Mouse (Mus musculus) CD4-positive, CD25-positive, alpha-beta regulatory T cell, adult 4 months (primary cell): ENCODE data around the gene Spry1. TPM values are rescaled to one million over a fixed set of nuclear protein-coding genes. Genes with fewer than 3 reads are reported as not detected.
"Not testable (repeated sequence)": the region's sequence is repeated elsewhere in the genome, so short reads cannot be mapped to it uniquely, and the experiment has no call there.

ENCODE experiments used
- ATAC-seq: one replicate; pipeline ENCODE4 v1.8.0; 2017
- polyA plus RNA-seq, 2 experiments: library from polyadenylated mRNA; unstranded; fragments of 100-300 nt; shearing (Covaris generic); gene quantifications; one replicate each; pipeline ENCODE4 v1.2.1; 2017

Gene Spry1
- polyA plus RNA-seq: 10 to 100 TPM in 1 of 2 experiments, 1 to 10 TPM in 1; 9.2 to 11.5 TPM

GRCm38 (mm10) chr3:37639690-37640089 lies at the start of gene Spry1:
Spry1 (plus strand) TSS chr3:37639947.
- ATAC-seq: peak; percentile 76

DNA sequence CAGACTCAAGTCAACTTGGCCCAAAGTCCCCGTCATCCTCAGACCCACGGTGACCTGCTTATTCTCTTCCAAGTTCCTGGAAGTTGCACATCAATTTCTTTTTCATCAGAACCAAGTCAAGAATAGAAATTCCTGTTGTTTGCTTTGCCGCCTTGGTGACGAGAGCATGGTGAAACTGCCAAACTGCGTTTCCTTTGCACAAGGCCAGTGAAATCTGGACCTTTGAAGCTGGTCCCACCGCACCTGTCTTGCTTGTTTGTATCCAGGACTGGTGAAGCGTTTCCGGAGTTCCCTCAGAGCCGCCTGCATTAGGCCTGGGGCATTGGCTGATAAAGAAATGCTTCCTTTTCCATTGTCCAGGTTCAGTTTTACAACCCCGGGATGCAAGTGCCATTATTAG lies 44.0 kb upstream of the Spry1 start:
- ATAC-seq: no peak

- no peak for ATAC-seq
These were observed 43.2 kb upstream of the Spry1 start for GRCm38 (mm10) chr3:37596519-37596918.

DNA sequence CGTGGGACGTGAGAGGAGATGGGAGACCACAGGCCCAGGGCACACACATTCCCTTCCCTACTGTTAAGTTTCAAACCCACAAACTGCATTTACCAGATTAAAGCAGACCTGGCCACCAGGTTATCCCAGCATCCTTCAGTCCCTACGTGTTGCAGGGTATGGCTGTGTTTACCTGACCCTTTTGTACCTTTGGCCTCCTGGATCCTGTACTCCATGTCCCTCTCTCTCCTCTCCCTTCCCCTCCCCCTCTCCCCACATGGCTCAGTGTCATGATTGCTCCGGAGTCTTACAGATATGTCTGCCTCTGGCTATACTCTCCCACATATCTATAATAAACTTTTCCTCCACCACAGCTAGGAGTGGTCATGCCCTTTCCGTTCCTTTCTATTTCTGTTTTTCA lies 42.5 kb upstream of the Spry1 start:
- ATAC-seq: no peak

DNA sequence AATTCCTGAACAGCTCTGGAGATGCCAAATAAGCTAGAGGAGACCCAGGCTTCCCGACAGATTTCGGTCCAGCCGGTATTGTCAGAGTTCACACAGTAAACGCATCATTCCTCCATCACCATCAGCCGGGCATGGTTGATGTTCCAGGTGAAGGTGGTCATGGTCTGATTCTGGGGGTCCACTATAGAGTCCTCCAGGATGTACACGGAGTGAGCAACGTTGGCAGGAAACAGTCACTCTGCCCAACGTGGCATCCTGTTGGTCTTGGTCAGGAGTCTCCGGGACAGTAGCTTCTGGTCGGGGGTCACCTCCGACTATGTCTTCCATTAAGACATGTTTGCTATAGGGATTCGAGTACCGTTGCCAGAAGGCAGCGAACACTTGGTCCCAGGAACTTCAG lies 40.1 kb upstream of the Spry1 start:
- not testable (repeated sequence) for ATAC-seq

DNA sequence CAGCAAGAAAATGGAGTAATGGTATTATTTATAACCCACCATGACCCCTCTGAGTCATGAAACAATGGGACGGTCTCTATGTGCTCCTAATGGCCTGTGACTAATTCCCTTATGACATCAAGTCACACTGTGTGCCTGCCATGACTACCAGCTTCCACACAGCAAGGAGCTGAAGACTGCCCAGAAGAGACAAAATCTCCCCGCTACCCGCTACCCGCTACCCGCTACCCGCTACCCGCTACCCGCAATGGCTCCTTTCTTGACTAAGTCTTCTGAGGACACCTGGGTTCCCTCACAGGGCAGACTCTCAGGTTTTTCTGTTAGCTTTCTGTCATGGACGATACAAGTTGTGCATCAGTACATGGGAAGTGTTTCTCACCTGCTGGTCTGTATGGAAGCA lies 37.4 kb upstream of the Spry1 start:
- ATAC-seq: no peak

DNA sequence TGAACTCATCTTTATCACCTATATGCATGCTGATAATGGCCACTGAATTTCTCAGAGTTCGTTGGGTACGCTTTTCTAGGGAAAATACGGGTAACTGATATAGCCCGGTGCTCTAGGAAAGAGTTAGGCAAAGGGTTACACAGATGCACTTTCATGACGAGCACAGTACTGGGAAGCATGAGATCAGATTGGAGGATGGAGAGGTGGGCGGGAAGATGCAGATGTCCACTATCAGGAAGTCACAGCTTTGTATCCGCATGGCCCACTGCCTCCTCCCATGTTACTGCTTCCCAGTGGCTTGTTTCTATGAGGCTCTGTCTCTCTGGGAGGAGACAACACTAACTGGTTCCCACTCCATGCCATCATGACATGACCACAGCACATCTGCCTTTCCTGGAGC lies 36.9 kb upstream of the Spry1 start:
- ATAC-seq: no peak

DNA sequence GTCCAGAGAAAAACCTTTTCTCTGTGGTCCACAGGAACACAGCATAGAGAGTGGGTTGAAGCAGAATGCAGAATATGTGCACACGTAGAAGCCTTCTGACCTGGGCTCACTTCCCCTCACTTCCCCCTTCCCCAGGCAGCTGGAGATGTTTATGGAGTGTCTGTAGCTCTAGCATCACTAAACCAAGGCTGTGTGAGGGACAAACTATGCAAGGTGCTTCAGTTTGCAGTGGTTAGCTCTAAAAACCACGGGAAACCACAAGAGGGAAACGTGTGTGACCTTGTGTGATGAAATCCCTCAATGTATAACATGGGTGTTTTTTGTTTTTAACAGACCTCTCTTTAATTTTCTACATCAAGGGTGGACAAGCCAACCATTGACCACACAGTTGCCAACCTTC lies 36.2 kb upstream of the Spry1 start:
- ATAC-seq: no peak

DNA sequence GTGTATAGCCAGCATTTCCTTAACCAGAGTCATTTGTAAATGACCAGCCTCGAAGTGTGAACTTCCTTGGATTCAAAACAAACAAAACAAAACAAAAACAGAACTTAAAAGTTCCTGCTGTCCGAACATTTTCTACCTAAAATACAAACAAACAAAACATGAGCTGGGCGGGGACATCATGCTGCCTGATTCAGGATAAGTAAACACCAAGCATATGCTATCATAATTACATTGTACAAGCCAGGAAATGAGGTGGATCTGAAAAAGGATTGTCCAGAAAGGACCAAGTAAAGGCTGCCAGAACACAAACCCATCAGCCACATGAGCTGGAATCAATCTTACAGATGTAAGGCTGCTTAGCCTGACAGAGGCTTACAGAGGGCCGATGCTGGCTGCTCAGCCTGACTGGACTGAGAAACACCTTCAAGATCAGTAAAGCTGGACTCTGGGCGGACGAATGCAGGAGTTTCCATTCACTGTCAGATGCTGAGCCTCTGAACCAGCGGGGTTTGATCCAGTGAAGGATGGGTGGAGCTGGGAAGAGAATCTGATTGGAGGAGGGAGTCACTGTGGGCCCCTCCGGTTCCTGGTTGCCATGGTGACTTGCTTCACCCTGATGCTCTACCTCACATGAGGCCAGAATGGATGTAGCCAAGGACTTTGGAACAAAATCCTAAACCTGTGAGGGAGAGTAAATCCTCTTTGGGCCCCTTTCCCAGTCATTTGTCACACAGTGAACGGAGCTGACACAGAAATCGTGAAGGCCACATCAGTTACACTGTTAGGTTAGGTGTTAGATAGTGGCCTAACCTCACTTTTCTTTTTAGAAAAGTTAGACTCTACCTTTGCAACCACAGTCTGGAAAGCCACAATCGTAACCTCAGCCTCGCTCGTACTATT lies 34.5 kb upstream of the Spry1 start:
- ATAC-seq: no peak

- no peak for ATAC-seq
These were observed 33.9 kb upstream of the Spry1 start for GRCm38 (mm10) chr3:37605876-37606238.

- ATAC-seq: no peak
These were observed 30.8 kb upstream of the Spry1 start for GRCm38 (mm10) chr3:37608926-37609325.

- no peak for ATAC-seq
These were observed 29.1 kb upstream of the Spry1 start for GRCm38 (mm10) chr3:37610670-37611069.

DNA sequence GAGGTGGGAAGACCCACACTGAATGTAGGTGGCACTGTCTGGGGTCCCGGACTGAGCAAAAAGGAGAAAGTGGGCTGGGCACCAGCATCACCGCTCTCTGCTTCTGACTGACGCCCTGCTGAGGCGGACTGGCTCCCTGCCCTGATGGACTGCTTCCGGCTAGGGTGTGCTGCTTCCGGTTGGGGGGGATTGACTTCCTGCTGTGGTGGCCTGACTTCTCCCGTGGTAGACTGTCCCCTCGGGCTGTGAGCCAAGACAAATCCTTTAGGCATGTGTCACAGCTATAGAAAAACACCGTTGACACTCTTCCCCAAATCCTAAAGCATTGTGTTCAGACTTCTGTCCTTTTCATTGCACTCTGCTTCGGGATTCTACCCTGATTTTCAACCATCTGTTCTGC lies 26.0 kb upstream of the Spry1 start:
- ATAC-seq: no peak

- ATAC-seq: no peak
These were observed 24.7 kb upstream of the Spry1 start for GRCm38 (mm10) chr3:37614878-37615650.

- ATAC-seq: no peak
These were observed 22.9 kb upstream of the Spry1 start for GRCm38 (mm10) chr3:37616586-37617547.

DNA sequence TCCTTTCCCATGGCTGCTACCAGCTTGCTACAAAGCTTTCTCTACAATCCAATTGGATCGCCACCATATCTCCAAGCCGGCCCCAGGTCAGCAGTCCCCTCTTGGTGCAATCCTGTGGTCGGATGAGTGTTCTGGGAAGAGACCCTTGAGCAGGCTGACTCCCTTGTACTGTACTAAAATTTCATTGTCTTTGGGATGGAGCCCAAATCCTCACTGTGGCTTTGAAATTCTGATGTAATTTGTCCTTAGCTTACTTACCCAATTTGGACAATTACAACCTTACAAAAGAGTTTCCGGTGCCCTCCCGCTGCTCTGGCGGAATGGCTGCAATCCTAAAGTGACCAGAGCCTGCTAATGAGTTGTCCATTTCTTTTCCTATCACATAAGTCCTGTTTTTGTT lies 7.5 kb upstream of the Spry1 start:
- ATAC-seq: no peak

GRCm38 (mm10) chr3:37632751-37633150 lies 7.0 kb upstream of the Spry1 start:
- ATAC-seq: no peak

DNA sequence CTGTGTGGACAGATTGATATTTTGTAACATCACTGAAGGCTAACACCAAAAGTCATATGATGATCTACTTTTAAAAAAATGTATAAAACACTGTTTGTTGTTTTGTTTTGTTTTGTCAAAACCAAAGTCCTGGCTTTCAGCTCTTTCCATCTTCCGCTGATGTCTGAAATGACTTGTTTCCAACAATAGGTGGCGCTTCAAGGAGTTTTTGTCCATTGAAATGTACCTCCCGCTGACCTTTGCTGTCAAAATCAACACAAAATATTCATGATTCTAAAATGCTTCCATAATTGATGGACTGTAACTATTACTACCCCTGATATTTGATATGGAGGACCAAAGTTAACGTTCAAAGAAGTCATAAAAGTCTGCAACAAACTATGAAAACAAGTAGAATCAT lies 5.1 kb upstream of the Spry1 start:
- ATAC-seq: peak; percentile 36

DNA sequence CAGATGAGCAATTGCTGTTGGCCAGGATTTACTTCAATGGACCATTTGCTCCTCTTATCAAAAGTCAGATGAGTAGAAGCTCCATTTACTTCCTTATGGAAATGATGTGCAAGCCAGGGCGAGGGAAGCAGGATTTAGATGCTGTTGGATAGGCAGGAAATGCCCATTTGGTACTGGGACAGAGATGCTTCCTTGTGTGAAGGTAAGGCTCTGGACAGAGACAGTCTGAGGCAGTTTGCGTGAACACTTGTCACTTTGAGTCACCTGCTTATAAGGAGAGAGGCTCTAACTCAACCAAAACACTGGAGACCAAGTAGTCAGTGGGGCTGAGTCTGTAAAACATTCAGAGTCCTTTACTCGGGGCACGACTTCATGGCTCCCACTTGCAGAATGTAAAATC lies 2.8 kb upstream of the Spry1 start:
- ATAC-seq: no peak

DNA sequence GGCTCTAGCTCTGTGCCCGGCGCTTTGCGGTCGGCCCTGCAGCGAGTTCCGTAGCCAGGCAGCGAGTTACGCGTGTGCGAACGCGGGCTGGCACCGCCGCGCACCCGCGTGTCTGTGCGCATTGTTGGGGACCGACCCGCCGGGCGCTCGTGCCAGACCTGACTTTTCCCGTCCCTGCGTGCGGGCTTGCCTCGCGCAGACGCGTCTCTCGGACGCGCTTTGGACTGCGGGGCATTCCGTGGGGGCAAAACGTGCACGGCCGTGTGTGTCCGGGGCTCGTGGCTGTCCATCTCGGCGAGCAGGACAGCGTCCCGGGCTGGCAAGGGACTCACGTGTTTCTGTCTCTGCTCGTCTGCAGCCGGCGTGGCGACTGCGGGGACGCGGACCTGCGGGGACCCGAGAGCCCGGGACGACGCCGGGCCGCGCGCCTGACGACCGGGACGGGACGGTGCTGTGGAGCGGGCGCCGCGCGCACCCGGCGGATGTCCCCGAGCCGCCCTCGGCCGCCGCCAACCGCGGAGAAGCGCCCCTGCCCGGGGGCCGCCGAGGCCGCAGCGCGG lies 495 bp downstream of the Spry1 start:
- ATAC-seq: peak; percentile 19

- peak; percentile 40 for ATAC-seq
These were observed 1.1 kb downstream of the Spry1 start for GRCm38 (mm10) chr3:37640810-37641209.
